Mouse (Mus musculus) megakaryocyte-erythroid progenitor cell, adult 5-6 weeks (primary cell): Measurements from ENCODE around the gene Mki67. TPM values are rescaled to one million over a fixed set of nuclear protein-coding genes. Genes with fewer than 3 reads are reported as not detected.

Source experiments
- ATAC-seq: replicated peaks from 2 replicates; pipeline ENCODE4 v1.8.0; 2016; ENCODE audit warnings: mild to moderate bottlenecking, inconsistent platforms; ENCODE audit not compliant: severe bottlenecking, poor library complexity, low FRiP score, low TSS enrichment
- total RNA-seq, 2 experiments: library from RNA; stranded (forward) in 1 of 2; stranded (reverse) in 1 of 2; fragments of 200-1000, 215-1000 nt in 1 of 2; fragments of >200 nt in 1 of 2; fragmentation: Nextera tagmentation in 1 of 2; gene quantifications; 2 replicates each; pipeline ENCODE4 v1.2.3; 2014 to 2017

Mki67 gene
- total RNA-seq, 2 experiments from 2014 or later = 333 to 382 TPM

GRCm38 (mm10) chr7:135644452-135644851, 71.7 kb downstream of the Mki67 start:
- no peak for ATAC-seq

GRCm38 (mm10) chr7:135641698-135642507, 74.3 kb downstream of the Mki67 start:
- peak; percentile 69 for ATAC-seq

Other genes with a start within 250 kb of the Mki67 start
- not detected in 2 replicates for gene Clrn3, start 187.7 kb downstream of the Mki67 start, total RNA-seq (2014; fragmentation: Nextera tagmentation)
- not detected in 2 replicates for gene Clrn3, start 187.7 kb downstream of the Mki67 start, total RNA-seq (2017)
- 33.6 and 33.9 TPM in 2 replicates for gene Ptpre, start 178.9 kb downstream of the Mki67 start, total RNA-seq (2014; fragmentation: Nextera tagmentation)
- 21.4 and 39.7 TPM in 2 replicates for gene Ptpre, start 178.9 kb downstream of the Mki67 start, total RNA-seq (2017)